Mouse (Mus musculus) embryo, embryonic 9.5 days (tissue): Measurements from ENCODE around the gene Igf2bp3.
"Not testable (repeated sequence)": the region's sequence is repeated elsewhere in the genome, so short reads cannot be mapped to it uniquely, and the experiment has no call there.

Experiments
- DNase-seq: peaks from one replicate; pipeline ENCODE4 v3.0.0-alpha.2; 2017; ENCODE audit errors: extremely low spot score

Gene Igf2bp3

GRCm38 (mm10) chr6:49214928-49215747, at the start of gene Igf2bp3:
Igf2bp3 (minus strand) TSS chr6:49214957.
- peak; percentile 99 for DNase-seq

- DNase-seq, result not testable (repeated sequence)
Observed at GRCm38 (mm10) chr6:49264446-49264845, 49.7 kb upstream of the Igf2bp3 start.

GRCm38 (mm10) chr6:49263847-49264243, 49.1 kb upstream of the Igf2bp3 start, which contains the start of gene Tra2a:
Tra2a (minus strand) TSS chr6:49264033.
- DNase-seq, result peak; percentile 98

GRCm38 (mm10) chr6:49263081-49263846, 48.5 kb upstream of the Igf2bp3 start:
- DNase-seq, result peak; percentile 66

- peak; percentile 41 for DNase-seq
Observed at GRCm38 (mm10) chr6:49262421-49262820, 47.7 kb upstream of the Igf2bp3 start.

GRCm38 (mm10) chr6:49259711-49260110, 45.0 kb upstream of the Igf2bp3 start:
- DNase-seq, result no peak

GRCm38 (mm10) chr6:49257880-49258279, 43.1 kb upstream of the Igf2bp3 start:
- DNase-seq, result no peak

- no peak for DNase-seq
Observed at GRCm38 (mm10) chr6:49252207-49252606, 37.5 kb upstream of the Igf2bp3 start.

GRCm38 (mm10) chr6:49251199-49251598, 36.4 kb upstream of the Igf2bp3 start:
- DNase-seq, result no peak

- no peak for DNase-seq
Observed at GRCm38 (mm10) chr6:49247246-49247645, 32.5 kb upstream of the Igf2bp3 start.

- DNase-seq, result no peak
Observed at GRCm38 (mm10) chr6:49242331-49242730, 27.6 kb upstream of the Igf2bp3 start.

- DNase-seq, result no peak
Observed at GRCm38 (mm10) chr6:49241562-49241961, 26.8 kb upstream of the Igf2bp3 start.

GRCm38 (mm10) chr6:49236331-49236730, 21.6 kb upstream of the Igf2bp3 start:
- DNase-seq, result peak; percentile 100

- no peak for DNase-seq
Observed at GRCm38 (mm10) chr6:49233356-49233755, 18.6 kb upstream of the Igf2bp3 start.

- no peak for DNase-seq
Observed at GRCm38 (mm10) chr6:49228126-49228679, 13.4 kb upstream of the Igf2bp3 start.

- DNase-seq, result peak; percentile 72
Observed at GRCm38 (mm10) chr6:49227184-49227735, 12.5 kb upstream of the Igf2bp3 start.

GRCm38 (mm10) chr6:49225728-49226123, 11.0 kb upstream of the Igf2bp3 start:
- DNase-seq, result no peak

GRCm38 (mm10) chr6:49224923-49225727, 10.4 kb upstream of the Igf2bp3 start:
- no peak for DNase-seq

GRCm38 (mm10) chr6:49221906-49222305, 7.1 kb upstream of the Igf2bp3 start:
- DNase-seq, result peak; percentile 36

- DNase-seq, result peak; percentile 81
Observed at GRCm38 (mm10) chr6:49219920-49220604, 5.3 kb upstream of the Igf2bp3 start.
